Mouse (Mus musculus): ENCODE results near the gene Creb3l4. TPM values are rescaled to one million over a fixed set of nuclear protein-coding genes. Genes with fewer than 3 reads are reported as not detected.

Gene Creb3l4
- total and polyA plus RNA-seq, 3 experiments, result 0.21 to 0.89 (median 0.59) TPM

- peak; percentile 99 for DNase-seq (ENCODE audit: extremely low read depth)
- in situ Hi-C loops (cut with MboI; ENCODE audit: low pct_ligation_motif_present, low pct_unique_long_range_greater_than_20kb, low sequenced_read_pairs) (loop anchor here (10.0 kb wide), 1 partner anchor 82 kb away; no protein-coding TSS in a partner anchor), dilution Hi-C loops (cut with MboI; ENCODE audit: extremely low pct_ligation_motif_present, extremely low pct_unique_long_range_greater_than_20kb, low sequenced_read_pairs) (no loop called here)
- Histone ChIP-seq H3K27me3 (replicated peaks) (no peaks in the 10 kb centered on the region), H3K4me2 (ENCODE audit: insufficient read depth, low read depth, poor library complexity, severe bottlenecking) (peak within 1 kb of the TSS; percentile 88), H3K79me2 (replicated peaks; ENCODE audit: control insufficient read depth, extremely low read depth, insufficient read depth, poor library complexity, severe bottlenecking) (peaks cover 44% of the 10 kb centered on the region), H3K36me3 (replicated peaks in 1 of 2; ENCODE audit: control insufficient read depth in 1 of 2, insufficient read depth in 1 of 2, low read length in 1 of 2) (peaks cover 2 to 10% of the 10 kb centered on the region in 2 experiments), H3K4me3 (replicated peaks in 1 of 3; ENCODE audit: low read depth in 2 of 3, low read length in 2 of 3, poor library complexity in 1 of 3) (peak within 1 kb of the TSS; percentile 85 to 98 (median 94)), H3K27ac (ENCODE audit: insufficient read depth, low read depth) (peak within 1 kb of the TSS; percentile 93), H3K9ac (ENCODE audit: insufficient read depth, low read depth) (peak within 1 kb of the TSS; percentile 98), H3K4me1 (ENCODE audit: control insufficient read depth in 1 of 2, insufficient read depth in 2 of 2) (peaks cover 6 to 30% of the 10 kb centered on the region in 2 experiments; a peak in 3 of 4 replicates), H3K9me3 (replicated peaks; ENCODE audit: low read length) (no peaks in the 10 kb centered on the region)
- TF ChIP-seq MAX (IDR thresholded peaks at IDR 0.05; ENCODE audit: low read length) (no peak; the same call in 1 of the 2 replicates), GABPA (IDR thresholded peaks at IDR 0.05; ENCODE audit: insufficient replicate concordance, low read depth, low read length) (no peak), ZC3H11A (IDR thresholded peaks at IDR 0.05; ENCODE audit: low read depth, low read length) (no peak), EP300 (IDR thresholded peaks at IDR 0.05; ENCODE audit: low read length) (peak; percentile 62), USF2 (conservative IDR thresholded peaks at IDR 0.05; ENCODE audit: low read depth, low read length) (no peak), MXI1 (IDR thresholded peaks at IDR 0.05; ENCODE audit: low read depth, low read length) (no peak; the same call in 1 of the 2 replicates), PAX5 (IDR thresholded peaks at IDR 0.05; ENCODE audit: low read length) (no peak), MAFK (IDR thresholded peaks at IDR 0.05; ENCODE audit: insufficient replicate concordance, low read length) (0 out of 2 replicates have a peak, but pooled peaks have one; percentile 31), USF1 (IDR thresholded peaks at IDR 0.05; ENCODE audit: low read depth, low read length) (no peak), RCOR1 (conservative IDR thresholded peaks at IDR 0.05; ENCODE audit: low read depth, low read length) (0 out of 2 replicates have a peak, but pooled peaks have one; percentile 52), ETS1 (conservative IDR thresholded peaks at IDR 0.05; ENCODE audit: low read depth, low read length) (peak; percentile 40; the same call in 1 of the 2 replicates), MEF2A (IDR thresholded peaks at IDR 0.05; ENCODE audit: borderline replicate concordance, low read depth, low read length) (peak; percentile 61; the same call in 1 of the 2 replicates), JUN (IDR thresholded peaks at IDR 0.05; ENCODE audit: insufficient read depth, low read depth, low read length) (no peak), ZMIZ1 (IDR thresholded peaks at IDR 0.05; ENCODE audit: low read depth, low read length) (peak; percentile 86), ELF1 (IDR thresholded peaks at IDR 0.05; ENCODE audit: low read depth, low read length) (peak; percentile 86), JUND (conservative IDR thresholded peaks at IDR 0.05; ENCODE audit: low read depth, low read length) (peak; percentile 34; the same call in 1 of the 2 replicates), HCFC1 (IDR thresholded peaks at IDR 0.05; ENCODE audit: low read depth, low read length) (peak; percentile 82), NRF1 (IDR thresholded peaks at IDR 0.05; ENCODE audit: low read depth, low read length) (no peak), ZKSCAN1 (IDR thresholded peaks at IDR 0.05; ENCODE audit: borderline replicate concordance, low read depth, low read length) (no peak), MYC (IDR thresholded peaks at IDR 0.05; ENCODE audit: low read depth, low read length) (peak; percentile 71), E2F4 (IDR thresholded peaks at IDR 0.05; ENCODE audit: insufficient replicate concordance, low read depth, low read length) (0 out of 2 replicates have a peak, but pooled peaks have one; percentile 64), TBP (conservative IDR thresholded peaks at IDR 0.05; ENCODE audit: low read depth, low read length) (peak; percentile 88), CHD1 (IDR thresholded peaks at IDR 0.05; ENCODE audit: low read depth, low read length) (peak; percentile 95; the same call in 1 of the 2 replicates), POLR2AphosphoS2 (IDR thresholded peaks at IDR 0.05; ENCODE audit: low read depth, low read length) (0 out of 2 replicates have a peak, but pooled peaks have one; percentile 39), MAZ (IDR thresholded peaks at IDR 0.05; ENCODE audit: low read depth, low read length) (no peak), POLR2A (IDR thresholded peaks at IDR 0.05; ENCODE audit: low read depth, low read length) (peak; percentile 79), NELFE (IDR thresholded peaks at IDR 0.05; ENCODE audit: low read depth, low read length) (peak; percentile 80; the same call in 1 of the 2 replicates), CTCF (conservative IDR thresholded peaks at IDR 0.05 in 1 of 2, IDR thresholded peaks at IDR 0.05 in 1 of 2; ENCODE audit: low read depth in 2 of 2, low read length in 2 of 2) (no peak), BHLHE40 (IDR thresholded peaks at IDR 0.05; ENCODE audit: low read depth, low read length) (no peak), RAD21 (IDR thresholded peaks at IDR 0.05; ENCODE audit: low read depth, low read length) (no peak; the same call in 1 of the 2 replicates), KAT2A (IDR thresholded peaks at IDR 0.05; ENCODE audit: insufficient replicate concordance, low read length) (peak; percentile 50; the same call in 1 of the 2 replicates), SMC3 (IDR thresholded peaks at IDR 0.05; ENCODE audit: low read depth, low read length) (0 out of 2 replicates have a peak, but pooled peaks have one; percentile 12), UBTF (IDR thresholded peaks at IDR 0.05; ENCODE audit: low read depth, low read length) (no peak), IRF4 (IDR thresholded peaks at IDR 0.05; ENCODE audit: low read depth, low read length) (peak; percentile 69), CHD2 (IDR thresholded peaks at IDR 0.05; ENCODE audit: low read length) (peak; percentile 92), TCF12 (IDR thresholded peaks at IDR 0.05; ENCODE audit: low read depth, low read length) (peak; percentile 71), ZNF384 (IDR thresholded peaks at IDR 0.05; ENCODE audit: low read depth, low read length) (no peak)
Observed at GRCm38 (mm10) chr3:90292345-90293275, 49.3 kb upstream of the Creb3l4 start, which contains the start of gene Gatad2b. Gene Gatad2b (plus strand): TSS chr3:90293178.
